Mouse (Mus musculus) embryonic facial prominence, embryonic 12.5 days (tissue): ENCODE data around the gene Glyat. TPM values are rescaled to one million over a fixed set of nuclear protein-coding genes. Genes with fewer than 3 reads are reported as not detected.
A peak's percentile ranks its signal among the peaks of the same experiment; 100 is the strongest.

Source experiments
- ATAC-seq: fragments of 200-750 bp; cut with Nextera tagmentation; 2 replicates; pipeline ENCODE4 v1.8.0; 2017; ENCODE audit not compliant: insufficient number of reproducible peaks, insufficient read depth, low FRiP score, low TSS enrichment
- H3K27ac ChIP-seq: fragments of 300-500 bp; sonication (generic); 2 replicates; pipeline ENCODE4 v1.5.1; 2016; ENCODE audit warnings: mild to moderate bottlenecking
- H3K27me3 ChIP-seq: fragments of 300-500 bp; sonication (generic); 2 replicates; pipeline ENCODE4 v1.6.1; 2016; ENCODE audit warnings: mild to moderate bottlenecking, moderate library complexity
- H3K36me3 ChIP-seq: fragments of 300-500 bp; sonication (generic); 2 replicates; pipeline ENCODE4 v1.6.1; 2016; ENCODE audit warnings: mild to moderate bottlenecking
- H3K4me1 ChIP-seq: fragments of 300-500 bp; sonication (generic); 2 replicates; pipeline ENCODE4 v1.6.1; 2016
- H3K4me2 ChIP-seq: fragments of 300-500 bp; sonication (generic); replicated peaks from 2 replicates; pipeline ENCODE4 v1.6.1; 2016; ENCODE audit warnings: mild to moderate bottlenecking, moderate library complexity
- H3K4me3 ChIP-seq: fragments of 300-500 bp; sonication (generic); 2 replicates; pipeline ENCODE4 v1.5.1; 2016; ENCODE audit warnings: mild to moderate bottlenecking
- H3K9ac ChIP-seq: fragments of 300-500 bp; sonication (generic); 2 replicates; pipeline ENCODE4 v1.6.1; 2016; ENCODE audit warnings: mild to moderate bottlenecking, moderate library complexity
- H3K9me3 ChIP-seq: fragments of 300-500 bp; sonication (generic); 2 replicates; pipeline ENCODE4 v1.6.1; 2016; ENCODE audit warnings: mild to moderate bottlenecking, moderate library complexity
- WGBS: fragments of 180-500 bp; shearing (Covaris S2); methylation state at CpG from one replicate; pipeline ENCODE4 v1.1.7; 2016; 5-methylcytosine and 5-hydroxymethylcytosine counted together
- polyA plus RNA-seq: library from polyadenylated mRNA; unstranded; fragments of >200 nt; fragmentation: Nextera tagmentation; extraction: Ambion mirVana; gene quantifications from 2 replicates; pipeline ENCODE4 v1.2.1, GENCODE M21; 2016

Gene Glyat
- polyA plus RNA-seq, result not detected in 2 replicates

- Histone ChIP-seq H3K9ac (no peak within 1 kb of the TSS), H3K4me2 (no peak within 1 kb of the TSS), H3K4me3 (no peak within 1 kb of the TSS), H3K4me1 (no peaks in the 10 kb centered on the region), H3K27me3 (no peaks in the 10 kb centered on the region), H3K36me3 (no peaks in the 10 kb centered on the region), H3K27ac (no peak within 1 kb of the TSS), H3K9me3 (no peaks in the 10 kb centered on the region)
- 70% methylated on average over 4 of the region's 4 CpGs for WGBS
- ATAC-seq, result no peak
Measured at GRCm38 (mm10) chr19:12633176-12633575, at the start of gene Glyat. Gene Glyat (plus strand): TSS chr19:12633308.

- no peak for ATAC-seq
- Histone ChIP-seq H3K9me3 (no peaks in the 10 kb centered on the region), H3K9ac (no peak overlapping the region), H3K36me3 (0 out of 2 replicates have a peak, but pooled peaks cover 5% of the 10 kb centered on the region), H3K4me2 (no peak overlapping the region), H3K27me3 (no peaks in the 10 kb centered on the region), H3K4me1 (no peaks in the 10 kb centered on the region), H3K27ac (no peak overlapping the region), H3K4me3 (no peak overlapping the region)
- 75% methylated on average over 4 of the region's 4 CpGs for WGBS
Measured at GRCm38 (mm10) chr19:12585310-12585709, 47.8 kb upstream of the Glyat start.

- H3K36me3 ChIP-seq, result 0 out of 2 replicates have a peak, but pooled peaks cover 3% of the 10 kb centered on the region
- H3K4me2 ChIP-seq, result no peak overlapping the region
- no peak overlapping the region for H3K9ac ChIP-seq
- H3K9me3 ChIP-seq, result no peaks in the 10 kb centered on the region
- no peaks in the 10 kb centered on the region; the same call in 1 of the 2 replicates for H3K4me1 ChIP-seq
- H3K27ac ChIP-seq, result no peak overlapping the region
- ATAC-seq, result no peak
- WGBS, result 14% methylated on average over 1 of the region's 1 CpGs
- H3K27me3 ChIP-seq, result 0 out of 2 replicates have a peak, but pooled peaks cover 4% of the 10 kb centered on the region
- H3K4me3 ChIP-seq, result no peak overlapping the region
Measured at GRCm38 (mm10) chr19:12591908-12592307, 41.2 kb upstream of the Glyat start.

- peak overlapping the region; percentile 65 for H3K4me3 ChIP-seq
- H3K9ac ChIP-seq, result no peak overlapping the region
- no peaks in the 10 kb centered on the region for H3K9me3 ChIP-seq
- H3K4me1 ChIP-seq, result no peaks in the 10 kb centered on the region; the same call in 1 of the 2 replicates
- no peak; the same call in 1 of the 2 replicates for ATAC-seq
- no peak overlapping the region for H3K27ac ChIP-seq
- H3K4me2 ChIP-seq, result peak overlapping the region; percentile 99
- H3K27me3 ChIP-seq, result 0 out of 2 replicates have a peak, but pooled peaks cover 6% of the 10 kb centered on the region
- H3K36me3 ChIP-seq, result no peaks in the 10 kb centered on the region
- WGBS, result 56% methylated on average over 2 of the region's 2 CpGs
Measured at GRCm38 (mm10) chr19:12595135-12595529, 38.0 kb upstream of the Glyat start.

GRCm38 (mm10) chr19:12595530-12596289, 37.4 kb upstream of the Glyat start:
- Histone ChIP-seq H3K4me2 (peak overlapping the region; percentile 99), H3K4me1 (no peaks in the 10 kb centered on the region; the same call in 1 of the 2 replicates), H3K27ac (no peak overlapping the region), H3K4me3 (peak overlapping the region; percentile 65), H3K36me3 (no peaks in the 10 kb centered on the region), H3K27me3 (0 out of 2 replicates have a peak, but pooled peaks cover 6% of the 10 kb centered on the region), H3K9ac (peak overlapping the region; percentile 51), H3K9me3 (no peaks in the 10 kb centered on the region)
- peak; percentile 86 for ATAC-seq
- 0% methylated on average over 49 of the region's 49 CpGs for WGBS

GRCm38 (mm10) chr19:12596290-12597072, 36.6 kb upstream of the Glyat start:
- Histone ChIP-seq H3K27me3 (0 out of 2 replicates have a peak, but pooled peaks cover 6% of the 10 kb centered on the region), H3K4me1 (no peaks in the 10 kb centered on the region; the same call in 1 of the 2 replicates), H3K4me2 (peak overlapping the region; percentile 99), H3K4me3 (peak overlapping the region; percentile 65), H3K9me3 (no peaks in the 10 kb centered on the region), H3K9ac (peak overlapping the region; percentile 51), H3K36me3 (no peaks in the 10 kb centered on the region), H3K27ac (no peak overlapping the region)
- 15% methylated on average over 23 of the region's 23 CpGs for WGBS
- peak; percentile 58; the same call in 1 of the 2 replicates for ATAC-seq

- H3K27me3 ChIP-seq, result 0 out of 2 replicates have a peak, but pooled peaks cover 6% of the 10 kb centered on the region
- ATAC-seq, result no peak
- H3K9ac ChIP-seq, result no peak overlapping the region
- no peak overlapping the region for H3K4me3 ChIP-seq
- H3K4me2 ChIP-seq, result peak overlapping the region; percentile 99; the same call in 1 of the 2 replicates
- no peaks in the 10 kb centered on the region; the same call in 1 of the 2 replicates for H3K4me1 ChIP-seq
- WGBS, result 52% methylated on average over 3 of the region's 3 CpGs
- H3K36me3 ChIP-seq, result no peaks in the 10 kb centered on the region
- H3K27ac ChIP-seq, result no peak overlapping the region
- H3K9me3 ChIP-seq, result no peaks in the 10 kb centered on the region
Measured at GRCm38 (mm10) chr19:12597073-12597405, 36.1 kb upstream of the Glyat start.

- Histone ChIP-seq H3K4me2 (no peak overlapping the region), H3K27ac (no peak overlapping the region), H3K9me3 (no peaks in the 10 kb centered on the region), H3K4me1 (no peaks in the 10 kb centered on the region; the same call in 1 of the 2 replicates), H3K27me3 (0 out of 2 replicates have a peak, but pooled peaks cover 6% of the 10 kb centered on the region), H3K9ac (no peak overlapping the region), H3K4me3 (no peak overlapping the region), H3K36me3 (no peaks in the 10 kb centered on the region)
- 66% methylated on average over 3 of the region's 3 CpGs for WGBS
- no peak for ATAC-seq
Measured at GRCm38 (mm10) chr19:12598674-12599073, 34.4 kb upstream of the Glyat start.

- Histone ChIP-seq H3K27me3 (0 out of 2 replicates have a peak, but pooled peaks cover 6% of the 10 kb centered on the region), H3K27ac (no peak within 1 kb of the TSS), H3K4me2 (no peak within 1 kb of the TSS), H3K4me1 (no peaks in the 10 kb centered on the region; the same call in 1 of the 2 replicates), H3K4me3 (no peak within 1 kb of the TSS), H3K9me3 (no peaks in the 10 kb centered on the region), H3K9ac (no peak within 1 kb of the TSS), H3K36me3 (no peaks in the 10 kb centered on the region)
- WGBS, result 73% methylated on average over 1 of the region's 1 CpGs
- no peak for ATAC-seq
Measured at GRCm38 (mm10) chr19:12599674-12600073, 33.4 kb upstream of the Glyat start, which contains the start of gene Gm4952. Gene Gm4952 (plus strand): TSS chr19:12599974.

GRCm38 (mm10) chr19:12600684-12601480, 32.2 kb upstream of the Glyat start:
- no peak overlapping the region for H3K9ac ChIP-seq
- H3K9me3 ChIP-seq, result no peaks in the 10 kb centered on the region
- 8% methylated on average over 2 of the region's 2 CpGs for WGBS
- no peaks in the 10 kb centered on the region; the same call in 1 of the 2 replicates for H3K4me1 ChIP-seq
- H3K36me3 ChIP-seq, result no peaks in the 10 kb centered on the region
- no peak overlapping the region for H3K4me2 ChIP-seq
- no peak overlapping the region for H3K4me3 ChIP-seq
- ATAC-seq, result no peak
- 0 out of 2 replicates have a peak, but pooled peaks cover 6% of the 10 kb centered on the region for H3K27me3 ChIP-seq
- no peak overlapping the region for H3K27ac ChIP-seq

- no peaks in the 10 kb centered on the region for H3K4me1 ChIP-seq
- H3K27ac ChIP-seq, result no peak overlapping the region
- ATAC-seq, result no peak
- no peaks in the 10 kb centered on the region for H3K36me3 ChIP-seq
- no peak overlapping the region for H3K4me2 ChIP-seq
- no peaks in the 10 kb centered on the region for H3K9me3 ChIP-seq
- no peak overlapping the region for H3K4me3 ChIP-seq
- no peaks in the 10 kb centered on the region for H3K27me3 ChIP-seq
- H3K9ac ChIP-seq, result no peak overlapping the region
Measured at GRCm38 (mm10) chr19:12608336-12608735, 24.8 kb upstream of the Glyat start.
